Mouse (Mus musculus) midbrain, embryonic 16.5 days (tissue): Measurements from ENCODE around the gene Slc29a1. TPM values are rescaled to one million over a fixed set of nuclear protein-coding genes. Genes with fewer than 3 reads are reported as not detected.

Experiments
- ATAC-seq: fragments of 200-750 bp; cut with Nextera tagmentation; 2 replicates; pipeline ENCODE4 v1.8.0; 2017; ENCODE audit warnings: moderate TSS enrichment
- H3K27ac ChIP-seq: fragments of 300-500 bp; sonication (generic); 2 replicates; pipeline ENCODE4 v1.5.1; 2014; ENCODE audit warnings: mild to moderate bottlenecking, low read length, mixed read lengths
- H3K27me3 ChIP-seq: fragments of 300-500 bp; sonication (generic); 2 replicates; pipeline ENCODE4 v1.6.1; 2014; ENCODE audit warnings: low read depth, low read length, mixed read lengths; ENCODE audit not compliant: control insufficient read depth, insufficient read depth
- H3K36me3 ChIP-seq: fragments of 300-500 bp; sonication (generic); 2 replicates; pipeline ENCODE4 v1.6.1; 2014; ENCODE audit warnings: mild to moderate bottlenecking, low read length, moderate library complexity, mixed read lengths; ENCODE audit not compliant: control insufficient read depth, insufficient read depth
- H3K4me1 ChIP-seq: fragments of 300-500 bp; sonication (generic); 2 replicates; pipeline ENCODE4 v1.6.1; 2014; ENCODE audit warnings: mild to moderate bottlenecking, low read length, mixed read lengths; ENCODE audit not compliant: control insufficient read depth, insufficient read depth
- H3K4me2 ChIP-seq: fragments of 300-500 bp; sonication (generic); 2 replicates; pipeline ENCODE4 v1.6.1; 2014; ENCODE audit warnings: mild to moderate bottlenecking, low read length, mixed read lengths
- H3K4me3 ChIP-seq: fragments of 300-500 bp; sonication (generic); 2 replicates; pipeline ENCODE4 v1.5.1; 2014; ENCODE audit warnings: low read depth, mild to moderate bottlenecking, low read length, moderate library complexity, mixed read lengths
- H3K9ac ChIP-seq: fragments of 300-500 bp; sonication (generic); 2 replicates; pipeline ENCODE4 v1.6.1; 2014; ENCODE audit warnings: low read depth, low read length, mixed read lengths
- H3K9me3 ChIP-seq: fragments of 300-500 bp; sonication (generic); replicated peaks from 2 replicates; pipeline ENCODE4 v1.6.1; 2014; ENCODE audit warnings: mild to moderate bottlenecking, low read length, mixed read lengths; ENCODE audit not compliant: control insufficient read depth, poor library complexity, severe bottlenecking
- WGBS: fragments of 180-500 bp; shearing (Covaris S2); extraction: QIAGEN DNeasy Blood & Tissue Kit; methylation state at CpG from one replicate; pipeline ENCODE4 v1.1.7; 2014; 5-methylcytosine and 5-hydroxymethylcytosine counted together
- polyA plus RNA-seq: library from polyadenylated mRNA; unstranded; fragments of >200 nt; fragmentation: Nextera tagmentation; extraction: Ambion mirVana; gene quantifications from 2 replicates; pipeline ENCODE4 v1.2.1, GENCODE M21; 2015

The Slc29a1 gene
- polyA plus RNA-seq, 1 experiment from 2014 or later: 37.8 TPM

GRCm38 (mm10) chr17:45585725-45586448 lies 13.5 kb downstream of the Slc29a1 start:
- H3K9ac ChIP-seq: 0 out of 2 replicates have a peak overlapping the region, but pooled peaks have one; percentile 31
- ATAC-seq: no peak
- H3K4me3 ChIP-seq: no peak overlapping the region
- H3K36me3 ChIP-seq: no peaks in the 10 kb centered on the region
- H3K9me3 ChIP-seq: no peaks in the 10 kb centered on the region
- H3K27ac ChIP-seq: peak overlapping the region; percentile 73; the same call in 1 of the 2 replicates
- H3K4me1 ChIP-seq: peaks cover 13% of the 10 kb centered on the region
- no peaks in the 10 kb centered on the region for H3K27me3 ChIP-seq
- WGBS: 45% methylated on average over 23 of the region's 23 CpGs
- H3K4me2 ChIP-seq: no peak overlapping the region

- ATAC-seq: peak; percentile 61
- WGBS: 19% methylated on average over 14 of the region's 14 CpGs
- Histone ChIP-seq H3K27me3 (no peaks in the 10 kb centered on the region), H3K27ac (peak overlapping the region; percentile 73), H3K9me3 (no peaks in the 10 kb centered on the region), H3K4me2 (no peak overlapping the region), H3K4me3 (no peak overlapping the region), H3K36me3 (no peaks in the 10 kb centered on the region), H3K9ac (0 out of 2 replicates have a peak overlapping the region, but pooled peaks have one; percentile 31), H3K4me1 (peaks cover 13% of the 10 kb centered on the region)
Measured at GRCm38 (mm10) chr17:45584939-45585678, 14.3 kb downstream of the Slc29a1 start.

- Histone ChIP-seq H3K36me3 (no peaks in the 10 kb centered on the region), H3K4me3 (no peak overlapping the region), H3K9me3 (no peaks in the 10 kb centered on the region), H3K9ac (no peak overlapping the region), H3K4me2 (no peak overlapping the region), H3K4me1 (peaks cover 13% of the 10 kb centered on the region), H3K27ac (peak overlapping the region; percentile 73), H3K27me3 (no peaks in the 10 kb centered on the region)
- peak; percentile 61 for ATAC-seq
- 38% methylated on average over 12 of the region's 12 CpGs for WGBS
Measured at GRCm38 (mm10) chr17:45584096-45584896, 15.1 kb downstream of the Slc29a1 start.

DNA sequence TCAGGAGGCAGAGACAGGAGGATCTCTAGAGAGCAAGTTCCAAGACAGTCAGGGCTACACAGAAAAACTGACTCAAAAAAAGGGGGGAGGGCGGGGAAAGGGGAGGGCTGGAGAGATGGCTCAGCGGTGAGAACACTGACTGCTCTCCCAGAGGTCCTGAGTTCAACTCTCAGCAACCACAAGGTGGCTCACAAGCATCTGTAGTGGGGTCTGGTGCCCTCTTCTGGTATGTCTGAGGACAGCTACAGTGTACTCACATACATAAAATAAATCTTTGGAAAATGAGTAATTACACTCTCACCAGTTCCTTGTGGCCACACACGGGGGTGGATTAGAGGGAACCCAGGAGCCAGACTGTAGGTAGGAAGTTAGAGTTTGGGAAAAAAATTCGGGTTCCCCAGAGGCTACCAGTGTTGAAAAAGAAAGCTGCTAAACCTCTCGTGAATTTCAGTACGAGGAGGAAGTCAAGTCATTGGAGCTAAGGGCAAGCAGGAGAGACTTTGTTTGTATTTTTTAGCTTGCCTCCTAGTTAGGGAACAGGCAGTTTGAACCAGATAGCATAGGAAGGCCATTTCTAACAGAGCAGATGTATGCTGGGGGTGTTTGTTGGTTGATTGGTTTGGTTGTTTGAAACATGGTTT lies 16.6 kb downstream of the Slc29a1 start:
- 78% methylated on average over 6 of the region's 6 CpGs for WGBS
- H3K9ac ChIP-seq: no peak overlapping the region

DNA sequence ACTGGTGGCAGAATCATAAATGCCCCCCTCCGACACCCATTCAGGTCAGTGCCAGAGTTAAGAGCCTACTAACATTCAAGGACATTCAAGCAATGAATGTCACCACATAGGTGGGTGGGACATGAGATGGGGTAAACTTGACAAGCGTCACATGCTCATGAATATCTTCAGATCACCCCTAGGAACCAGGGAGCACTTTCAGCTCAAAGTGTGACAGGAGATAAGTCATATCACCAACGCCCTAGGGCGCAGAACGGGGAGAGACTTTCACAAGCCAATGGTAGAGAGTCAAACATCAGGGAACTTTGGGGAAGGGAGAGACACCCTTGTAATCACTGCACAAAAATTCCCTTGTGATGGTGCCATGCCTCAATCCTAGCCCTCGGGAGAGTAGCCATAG lies 17.2 kb downstream of the Slc29a1 start:
- Histone ChIP-seq H3K9ac (no peak overlapping the region), H3K9me3 (no peaks in the 10 kb centered on the region), H3K4me1 (peaks cover 13% of the 10 kb centered on the region), H3K27me3 (no peaks in the 10 kb centered on the region), H3K27ac (no peak overlapping the region), H3K36me3 (no peaks in the 10 kb centered on the region), H3K4me2 (no peak overlapping the region), H3K4me3 (no peak overlapping the region)
- WGBS: 98% methylated on average over 6 of the region's 6 CpGs
- ATAC-seq: no peak

More for the DNA sequence above, 16.6 kb downstream of the Slc29a1 start:
- ATAC-seq: no peak
- no peak overlapping the region for H3K27ac ChIP-seq
- H3K36me3 ChIP-seq: no peaks in the 10 kb centered on the region
- no peaks in the 10 kb centered on the region for H3K27me3 ChIP-seq
- no peak overlapping the region for H3K4me3 ChIP-seq
- no peaks in the 10 kb centered on the region for H3K9me3 ChIP-seq
- H3K4me1 ChIP-seq: peaks cover 13% of the 10 kb centered on the region
- H3K4me2 ChIP-seq: no peak overlapping the region

GRCm38 (mm10) chr17:45581567-45581983 lies 17.8 kb downstream of the Slc29a1 start:
- ATAC-seq: no peak
- Histone ChIP-seq H3K36me3 (no peaks in the 10 kb centered on the region), H3K9me3 (no peaks in the 10 kb centered on the region), H3K27ac (no peak overlapping the region), H3K9ac (no peak overlapping the region), H3K4me3 (no peak overlapping the region), H3K27me3 (no peaks in the 10 kb centered on the region), H3K4me1 (peaks cover 13% of the 10 kb centered on the region), H3K4me2 (no peak overlapping the region)
- 12% methylated on average over 2 of the region's 2 CpGs for WGBS

- no peaks in the 10 kb centered on the region for H3K36me3 ChIP-seq
- 53% methylated on average over 12 of the region's 12 CpGs for WGBS
- H3K4me1 ChIP-seq: peaks cover 13% of the 10 kb centered on the region
- no peak overlapping the region for H3K27ac ChIP-seq
- no peak overlapping the region for H3K4me3 ChIP-seq
- no peak overlapping the region for H3K9ac ChIP-seq
- H3K27me3 ChIP-seq: no peaks in the 10 kb centered on the region
- no peaks in the 10 kb centered on the region for H3K9me3 ChIP-seq
- no peak for ATAC-seq
- H3K4me2 ChIP-seq: no peak overlapping the region
Measured at GRCm38 (mm10) chr17:45580958-45581477, 18.4 kb downstream of the Slc29a1 start.

DNA sequence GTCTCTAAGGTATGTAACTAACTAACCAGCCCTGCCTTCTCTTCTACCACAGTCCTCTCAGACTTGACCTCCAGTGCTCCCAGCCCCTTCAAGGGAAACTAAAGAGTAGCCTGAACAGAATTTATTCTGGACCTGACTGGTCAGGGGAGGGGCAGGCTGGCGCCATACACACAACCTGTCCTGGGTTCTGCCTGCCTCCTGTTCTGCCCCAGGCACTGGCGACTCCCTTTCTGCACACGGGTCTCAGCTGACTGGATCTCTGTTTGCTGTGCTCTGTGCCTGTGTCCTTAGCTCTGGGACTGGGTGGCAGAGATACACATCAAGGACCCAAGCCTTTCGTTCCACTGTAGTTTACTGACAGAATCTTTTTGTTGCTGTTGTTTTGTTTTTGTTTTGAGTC lies 19.9 kb downstream of the Slc29a1 start:
- no peaks in the 10 kb centered on the region for H3K36me3 ChIP-seq
- H3K4me2 ChIP-seq: no peak overlapping the region
- H3K27me3 ChIP-seq: no peaks in the 10 kb centered on the region
- peaks cover 11% of the 10 kb centered on the region for H3K4me1 ChIP-seq
- no peak overlapping the region for H3K27ac ChIP-seq
- no peak overlapping the region for H3K9ac ChIP-seq
- WGBS: 86% methylated on average over 4 of the region's 4 CpGs
- no peak overlapping the region for H3K4me3 ChIP-seq
- no peaks in the 10 kb centered on the region for H3K9me3 ChIP-seq
- ATAC-seq: no peak
